ENCODE assay signal across 1 mouse cellular context in genomic region chr1:38320971-38321305, GRCm38 (mm10).
TF ChIP-seq lines count a peak whose summit lies in the region.

No protein-coding gene starts in this region.

TF ChIP-seq in MEL, 35 proteins besides CTCF, POLR2A, EP300 and RAD21 (continued from another document):
- TF ChIP-seq GABPA (IDR thresholded peaks at IDR 0.05; ENCODE audit: low read depth, low read length) = no peak
- TF ChIP-seq MEF2A (IDR thresholded peaks at IDR 0.05; ENCODE audit: extremely low read depth, insufficient replicate concordance, low read depth, low read length, poor library complexity, severe bottlenecking) = no peak
- TF ChIP-seq USF2 (IDR thresholded peaks at IDR 0.05; ENCODE audit: borderline replicate concordance in 1 of 2, insufficient read depth in 1 of 2, low read depth in 1 of 2, low read length in 2 of 2) = no peak
- no peak for TF ChIP-seq MAX (IDR thresholded peaks at IDR 0.05; ENCODE audit: low read length)
- TF ChIP-seq MAFK (IDR thresholded peaks at IDR 0.05; ENCODE audit: borderline replicate concordance, low read depth, low read length) = no peak
- TF ChIP-seq ZC3H11A (IDR thresholded peaks at IDR 0.05; ENCODE audit: low read depth, low read length) = no peak
